Mouse (Mus musculus) kidney, postnatal 0 days (tissue): Measurements from ENCODE around the gene Pacrg. TPM values are rescaled to one million over a fixed set of nuclear protein-coding genes. Genes with fewer than 3 reads are reported as not detected.

Experiments
- ATAC-seq: fragments of 200-750 bp; cut with Nextera tagmentation; replicated peaks from 2 replicates; pipeline ENCODE4 v1.8.0; 2017; ENCODE audit warnings: low read depth, moderate number of reproducible peaks, moderate TSS enrichment, moderate library complexity; ENCODE audit not compliant: low FRiP score
- DNase-seq: peaks from one replicate; pipeline ENCODE4 v3.0.0-alpha.2; 2016; ENCODE audit warnings: low spot score
- H3K27ac ChIP-seq: fragments of 300-500 bp; sonication (generic); 2 replicates; pipeline ENCODE4 v1.5.1; 2014; ENCODE audit warnings: mild to moderate bottlenecking
- H3K27me3 ChIP-seq: fragments of 300-500 bp; sonication (generic); 2 replicates; pipeline ENCODE4 v1.6.1; 2014; ENCODE audit warnings: low read length, mixed read lengths; ENCODE audit not compliant: insufficient read depth
- H3K36me3 ChIP-seq: fragments of 300-500 bp; sonication (generic); 2 replicates; pipeline ENCODE4 v1.6.1; 2014; ENCODE audit warnings: low read length, mixed read lengths; ENCODE audit not compliant: insufficient read depth
- H3K4me1 ChIP-seq: fragments of 300-500 bp; sonication (generic); replicated peaks from 2 replicates; pipeline ENCODE4 v1.6.1; 2014; ENCODE audit warnings: antibody characterized with exemption, low read length, mixed read lengths; ENCODE audit not compliant: insufficient read depth
- H3K4me2 ChIP-seq: fragments of 300-500 bp; sonication (generic); 2 replicates; pipeline ENCODE4 v1.6.1; 2014; ENCODE audit warnings: mild to moderate bottlenecking, low read length, moderate library complexity, mixed read lengths
- H3K4me3 ChIP-seq: fragments of 300-500 bp; sonication (generic); replicated peaks from 2 replicates; pipeline ENCODE4 v1.5.1; 2014; ENCODE audit warnings: low read depth, low read length
- H3K9ac ChIP-seq: fragments of 300-500 bp; sonication (generic); 2 replicates; pipeline ENCODE4 v1.6.1; 2014; ENCODE audit warnings: low read depth, low read length
- H3K9me3 ChIP-seq: fragments of 300-500 bp; sonication (generic); replicated peaks from 2 replicates; pipeline ENCODE4 v1.6.1; 2016; ENCODE audit warnings: low read length, inconsistent platforms, mixed read lengths
- CTCF ChIP-seq: IDR thresholded peaks from 2 replicates; pipeline ENCODE4 v1.5.1; 2016; ENCODE audit warnings: antibody characterized with exemption, low read depth, mild to moderate bottlenecking, moderate library complexity
- WGBS: fragments of 180-500 bp; shearing (Covaris S2); extraction: QIAGEN DNeasy Blood & Tissue Kit; methylation state at CpG from one replicate; pipeline ENCODE4 v1.1.7; 2014; 5-methylcytosine and 5-hydroxymethylcytosine counted together
- polyA plus RNA-seq: library from polyadenylated mRNA; unstranded; fragments of >200 nt; fragmentation: Nextera tagmentation; extraction: Ambion mirVana; gene quantifications from 2 replicates; pipeline ENCODE4 v1.2.1, GENCODE M21; 2015

Gene Pacrg
- polyA plus RNA-seq, 1 experiment from 2014 or later = 3.1 TPM

DNA sequence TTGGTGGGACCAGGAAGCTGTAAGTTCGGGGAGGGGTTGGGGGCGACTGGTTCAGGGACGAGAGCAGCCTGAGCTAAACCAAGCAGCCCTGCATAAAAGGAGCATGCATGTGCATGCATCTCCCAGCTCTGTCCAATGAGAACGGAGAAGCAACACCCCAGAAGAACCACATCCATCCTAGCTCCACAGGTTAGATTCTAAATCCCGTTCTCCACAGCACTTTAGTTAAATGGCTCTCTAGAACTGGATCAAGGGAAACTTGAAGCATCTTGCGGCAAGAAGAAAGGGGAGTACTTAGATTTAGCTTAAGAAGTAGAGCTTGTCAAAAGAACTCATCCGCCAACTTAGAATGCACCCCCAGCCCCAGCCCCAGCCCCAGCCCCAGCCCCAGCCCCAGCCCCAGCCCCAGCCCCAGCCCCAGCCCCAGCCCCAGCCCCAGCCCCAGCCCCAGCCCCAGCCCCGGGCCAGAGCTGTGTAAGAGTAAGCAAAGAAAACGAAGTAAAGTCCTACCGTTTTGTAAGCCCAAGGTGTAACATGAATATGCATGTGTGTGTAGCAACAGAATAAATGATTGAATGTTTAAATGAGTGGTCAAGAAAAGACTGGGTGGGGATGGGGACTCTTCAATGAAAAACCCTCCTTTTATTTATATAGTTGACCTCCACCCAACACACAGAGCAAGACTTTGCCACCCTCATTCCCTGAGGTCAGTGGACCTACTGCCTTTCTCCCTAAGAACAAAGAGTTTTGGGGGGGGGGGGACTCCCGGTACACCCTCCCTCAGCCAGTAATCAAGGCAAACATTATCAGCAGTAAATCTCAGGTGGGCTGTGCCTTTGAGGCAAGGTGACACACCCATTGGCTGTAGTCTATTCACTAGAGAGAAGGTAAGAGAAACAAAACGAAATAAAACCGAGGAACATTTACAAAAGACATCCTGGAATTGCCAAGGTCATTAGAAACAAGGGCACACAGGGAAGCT, 474.3 kb downstream of the Pacrg start:
- H3K27me3 ChIP-seq = no peaks in the 10 kb centered on the region
- no peak overlapping the region for H3K4me3 ChIP-seq
- no peak for TF ChIP-seq CTCF
- H3K9ac ChIP-seq = no peak overlapping the region
- no peak overlapping the region for H3K27ac ChIP-seq
- no peaks in the 10 kb centered on the region for H3K36me3 ChIP-seq
- no peak overlapping the region for H3K4me2 ChIP-seq
- no peaks in the 10 kb centered on the region for H3K9me3 ChIP-seq
- WGBS = 68% methylated on average over 13 of the region's 13 CpGs
- ATAC-seq (no peak), DNase-seq (no peak)
- H3K4me1 ChIP-seq = no peaks in the 10 kb centered on the region

DNA sequence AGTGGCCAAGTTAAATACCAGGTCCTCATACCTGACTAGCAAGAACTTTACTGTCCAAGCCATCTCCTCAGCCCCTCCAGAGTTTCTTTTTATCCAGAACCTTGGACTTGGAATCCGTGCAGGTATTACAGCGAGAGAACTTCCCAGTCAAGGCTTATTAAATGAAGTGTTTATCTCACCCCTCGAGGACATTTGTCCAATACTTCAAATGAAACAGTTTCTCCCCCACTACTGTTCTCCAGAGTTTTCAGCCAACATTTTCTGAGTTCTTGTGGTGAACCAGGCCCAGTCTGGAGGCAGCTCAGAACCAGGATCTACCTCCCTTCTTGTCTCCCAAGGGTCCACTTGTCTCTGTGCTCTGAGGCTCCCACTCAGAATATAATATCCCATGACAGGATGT, 477.0 kb downstream of the Pacrg start:
- no peak for DNase-seq
- TF ChIP-seq CTCF = no peak
- Histone ChIP-seq H3K9me3 (no peaks in the 10 kb centered on the region), H3K4me1 (no peaks in the 10 kb centered on the region), H3K27me3 (no peaks in the 10 kb centered on the region), H3K36me3 (no peaks in the 10 kb centered on the region), H3K4me3 (no peak overlapping the region), H3K27ac (no peak overlapping the region), H3K9ac (no peak overlapping the region), H3K4me2 (no peak overlapping the region)
- no peak for ATAC-seq
- 74% methylated on average over 3 of the region's 3 CpGs for WGBS

DNA sequence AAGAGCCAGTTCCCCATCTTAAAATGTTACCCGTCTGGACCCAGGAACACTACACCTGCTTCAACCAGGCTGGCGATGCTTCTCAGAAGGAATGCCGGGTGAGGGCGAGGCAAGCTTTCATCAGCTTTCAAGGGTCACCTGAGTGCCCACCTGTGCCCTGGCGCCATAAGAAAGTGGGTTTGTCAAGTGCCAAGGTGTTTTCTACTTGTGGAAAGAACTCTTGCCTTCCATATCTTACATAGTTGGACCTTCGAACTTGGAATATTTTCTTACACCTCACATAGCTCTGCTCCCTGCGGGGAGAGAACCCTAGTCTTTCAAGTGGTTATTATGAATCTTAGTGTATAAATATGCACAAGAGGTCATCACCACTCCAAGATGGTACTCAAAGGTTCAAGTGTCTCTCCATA, 478.2 kb downstream of the Pacrg start:
- Histone ChIP-seq H3K27me3 (no peaks in the 10 kb centered on the region), H3K27ac (no peak overlapping the region), H3K4me2 (no peak overlapping the region), H3K9me3 (no peaks in the 10 kb centered on the region), H3K4me1 (no peaks in the 10 kb centered on the region), H3K9ac (no peak overlapping the region), H3K4me3 (no peak overlapping the region), H3K36me3 (no peaks in the 10 kb centered on the region)
- TF ChIP-seq CTCF = no peak
- DNase-seq (no peak), ATAC-seq (no peak)
- 93% methylated on average over 7 of the region's 7 CpGs for WGBS

- Histone ChIP-seq H3K4me1 (no peaks in the 10 kb centered on the region), H3K27ac (0 out of 2 replicates have a peak overlapping the region, but pooled peaks have one; percentile 25)
- 62% methylated on average over 4 of the region's 4 CpGs for WGBS
Observed at GRCm38 (mm10) chr17:10360738-10361137, 479.4 kb downstream of the Pacrg start.

GRCm38 (mm10) chr17:10359466-10359865, 480.6 kb downstream of the Pacrg start:
- H3K27ac ChIP-seq = no peak overlapping the region
- H3K9ac ChIP-seq = no peak overlapping the region
- no peaks in the 10 kb centered on the region for H3K27me3 ChIP-seq
- no peak for TF ChIP-seq CTCF
- ATAC-seq (no peak), DNase-seq (no peak)
- no peak overlapping the region for H3K4me2 ChIP-seq
- no peaks in the 10 kb centered on the region for H3K36me3 ChIP-seq
- no peak overlapping the region for H3K4me3 ChIP-seq
- no peaks in the 10 kb centered on the region for H3K4me1 ChIP-seq
- no peaks in the 10 kb centered on the region for H3K9me3 ChIP-seq
- 72% methylated on average over 14 of the region's 14 CpGs for WGBS

More at GRCm38 (mm10) chr17:10360738-10361137, 479.4 kb downstream of the Pacrg start:
- Histone ChIP-seq H3K9ac (no peak overlapping the region), H3K27me3 (no peaks in the 10 kb centered on the region), H3K36me3 (no peaks in the 10 kb centered on the region), H3K9me3 (no peaks in the 10 kb centered on the region), H3K4me3 (no peak overlapping the region), H3K4me2 (no peak overlapping the region)
- ATAC-seq = no peak
- peak; percentile 27 for DNase-seq
- no peak for TF ChIP-seq CTCF

GRCm38 (mm10) chr17:10357348-10357747, 482.8 kb downstream of the Pacrg start:
- no peak overlapping the region for H3K27ac ChIP-seq
- no peaks in the 10 kb centered on the region for H3K27me3 ChIP-seq
- H3K4me3 ChIP-seq = no peak overlapping the region
- H3K4me1 ChIP-seq = no peaks in the 10 kb centered on the region
- ATAC-seq = no peak
- WGBS = 88% methylated on average over 12 of the region's 12 CpGs
- no peak for DNase-seq
- no peaks in the 10 kb centered on the region for H3K36me3 ChIP-seq
- H3K9ac ChIP-seq = no peak overlapping the region
- TF ChIP-seq CTCF = no peak
- H3K4me2 ChIP-seq = no peak overlapping the region
- H3K9me3 ChIP-seq = no peaks in the 10 kb centered on the region
